19 mouse cellular contexts compared by ENCODE assay signal in genomic region chr4:106248272-106248671, GRCm38 (mm10).
DNase-seq lines count a peak whose midpoint lies in the region; ATAC-seq and TF ChIP-seq lines count a peak whose summit lies in the region.
"Had no signal": no experiment of that assay in that cellular context is flagged by ENCODE, and none has a peak within 500 bp of the region (broad histone marks: within the 10 kb centered on the region; RNA-seq: fewer than 3 reads in every experiment).

No protein-coding gene starts in this region.

- no peak overlapping the region for H3K27ac ChIP-seq in lung, embryonic 15.5 days
- H3K27ac ChIP-seq in lung, postnatal 0 days (ENCODE audit: low read length): no peak overlapping the region
- H3K27ac ChIP-seq: embryonic facial prominence, embryonic 15.5 days; heart, embryonic 15.5 days; hindbrain, embryonic 12.5 days; midbrain, embryonic 10.5 days; neural tube, embryonic 13.5 days had no signal

- H3K36me3 ChIP-seq in lung, embryonic 15.5 days: no peaks in the 10 kb centered on the region
- no peaks in the 10 kb centered on the region for H3K36me3 ChIP-seq in lung, postnatal 0 days (ENCODE audit: insufficient read depth, low read length)
- H3K36me3 ChIP-seq: embryonic facial prominence, embryonic 15.5 days; heart, embryonic 15.5 days; hindbrain, embryonic 12.5 days; midbrain, embryonic 10.5 days; neural tube, embryonic 13.5 days had no signal

- no peak overlapping the region for H3K9ac ChIP-seq in lung, embryonic 15.5 days
- no peak overlapping the region for H3K9ac ChIP-seq in lung, postnatal 0 days (replicated peaks; ENCODE audit: low read depth)
- H3K9ac ChIP-seq: embryonic facial prominence, embryonic 15.5 days; heart, embryonic 15.5 days; hindbrain, embryonic 12.5 days; neural tube, embryonic 13.5 days had no signal

- no peak for TF ChIP-seq EP300 in lung, postnatal 0 days (IDR thresholded peaks at IDR 0.05)

- no peak overlapping the region for H3K4me2 ChIP-seq in lung, embryonic 15.5 days
- no peak overlapping the region for H3K4me2 ChIP-seq in lung, postnatal 0 days (replicated peaks; ENCODE audit: low read depth, low read length)
- H3K4me2 ChIP-seq: embryonic facial prominence, embryonic 15.5 days; heart, embryonic 15.5 days; hindbrain, embryonic 12.5 days; neural tube, embryonic 13.5 days had no signal

- no peaks in the 10 kb centered on the region for H3K27me3 ChIP-seq in lung, embryonic 15.5 days
- H3K27me3 ChIP-seq in lung, postnatal 0 days (replicated peaks; ENCODE audit: insufficient read depth, low read length): no peaks in the 10 kb centered on the region
- H3K27me3 ChIP-seq: embryonic facial prominence, embryonic 15.5 days; heart, embryonic 15.5 days; hindbrain, embryonic 12.5 days; neural tube, embryonic 13.5 days had no signal

- no peaks in the 10 kb centered on the region for H3K9me3 ChIP-seq in lung, embryonic 15.5 days
- H3K9me3 ChIP-seq in lung, postnatal 0 days (ENCODE audit: low read length): no peaks in the 10 kb centered on the region
- H3K9me3 ChIP-seq: embryonic facial prominence, embryonic 15.5 days; heart, embryonic 15.5 days; hindbrain, embryonic 12.5 days; midbrain, embryonic 10.5 days; neural tube, embryonic 13.5 days had no signal

- no peak for TF ChIP-seq CTCF in lung, postnatal 0 days (IDR thresholded peaks at IDR 0.05)

- 75% methylated on average over 8 of the region's 8 CpGs for WGBS in lung, embryonic 15.5 days
- WGBS in lung, postnatal 0 days: 71% methylated on average over 8 of the region's 8 CpGs

- no peaks in the 10 kb centered on the region for H3K4me1 ChIP-seq in lung, embryonic 15.5 days
- H3K4me1 ChIP-seq in lung, postnatal 0 days (ENCODE audit: insufficient read depth, low read depth, low read length): no peaks in the 10 kb centered on the region
- H3K4me1 ChIP-seq: embryonic facial prominence, embryonic 15.5 days; heart, embryonic 15.5 days; hindbrain, embryonic 12.5 days; midbrain, embryonic 10.5 days; neural tube, embryonic 13.5 days had no signal

- DNase-seq in lung, postnatal 0 days (ENCODE audit: low spot score): no peak
- peak; percentile 75 for DNase-seq in c-Kit-positive CD71-positive TER-119-negative erythroid progenitor cells, embryonic 14.5 days (ENCODE audit: low read depth)
- peak; percentile 95 for DNase-seq in liver
- no peak for DNase-seq in thymus, adult 18-20 months
- no peak for DNase-seq in gastrocnemius, postnatal 25 days
- DNase-seq: adrenal gland, adult 2 months; cerebellum, adult 9-10 months; gastrocnemius, postnatal 10 days; kidney, postnatal 25 days; lung, adult 2 months; thymus, postnatal 4 days had no signal

- H3K4me3 ChIP-seq in lung, embryonic 15.5 days: no peak overlapping the region
- no peak overlapping the region for H3K4me3 ChIP-seq in lung, postnatal 0 days (ENCODE audit: low read depth, low read length)
- H3K4me3 ChIP-seq: embryonic facial prominence, embryonic 15.5 days; heart, embryonic 15.5 days; hindbrain, embryonic 12.5 days; midbrain, embryonic 10.5 days; neural tube, embryonic 13.5 days had no signal

- ATAC-seq in lung, embryonic 15.5 days (ENCODE audit: borderline replicate concordance, extremely low read depth, low FRiP score, low TSS enrichment): peak; percentile 73; the same call in 1 of the 2 replicates
- no peak for ATAC-seq in lung, postnatal 0 days
- ATAC-seq in megakaryocyte-erythroid progenitor cell, adult 5-6 weeks (replicated peaks; ENCODE audit: low FRiP score, low TSS enrichment, poor library complexity, severe bottlenecking): peak; percentile 85
- ATAC-seq: forebrain, embryonic 16.5 days had no signal

Comparison
In these comparisons a context has a peak if more than half of its experiments do, and no peak if none do; other contexts are left out.
1. DNase-seq: peak in c-Kit-positive CD71-positive TER-119-negative erythroid progenitor cells, embryonic 14.5 days (single experiment) and liver (single experiment); none in lung, postnatal 0 days (single experiment), thymus, adult 18-20 months (0 of 2) and gastrocnemius, postnatal 25 days (single experiment).